Mouse (Mus musculus) midbrain, postnatal 0 days (tissue): ENCODE measurements at regions not wholly inside any gene's neighbourhood (a gene's known extent, or its start where the extent isn't known, plus 50 kb on each side); places are given as distances from the start of the nearest gene placed in this dataset.

Source experiments
- ATAC-seq: fragments of 200-750 bp; cut with Nextera tagmentation; 2 replicates; pipeline ENCODE4 v1.8.0; 2017; ENCODE audit warnings: moderate number of reproducible peaks, mild to moderate bottlenecking, moderate TSS enrichment, moderate library complexity; ENCODE audit not compliant: low FRiP score
- DNase-seq: peaks from one replicate; pipeline ENCODE4 v3.0.0-alpha.2; 2015; ENCODE audit warnings: low spot score
- H3K27ac ChIP-seq: fragments of 300-500 bp; sonication (generic); 2 replicates; pipeline ENCODE4 v1.5.1; 2014; ENCODE audit warnings: low read depth, mild to moderate bottlenecking, low read length, mixed read lengths
- H3K27me3 ChIP-seq: fragments of 300-500 bp; sonication (generic); 2 replicates; pipeline ENCODE4 v1.6.1; 2014; ENCODE audit warnings: low read length, control low read depth, mixed read lengths; ENCODE audit not compliant: insufficient read depth
- H3K36me3 ChIP-seq: fragments of 300-500 bp; sonication (generic); 2 replicates; pipeline ENCODE4 v1.6.1; 2014; ENCODE audit warnings: low read length, control low read depth, mixed read lengths; ENCODE audit not compliant: insufficient read depth
- H3K4me1 ChIP-seq: fragments of 300-500 bp; sonication (generic); 2 replicates; pipeline ENCODE4 v1.6.1; 2014; ENCODE audit warnings: mild to moderate bottlenecking, control low read depth, antibody characterized with exemption, low read length, mixed read lengths; ENCODE audit not compliant: insufficient read depth
- H3K4me2 ChIP-seq: fragments of 300-500 bp; sonication (generic); 2 replicates; pipeline ENCODE4 v1.6.1; 2014; ENCODE audit warnings: low read depth, mild to moderate bottlenecking, low read length, mixed read lengths; ENCODE audit not compliant: poor library complexity, severe bottlenecking
- H3K4me3 ChIP-seq: fragments of 300-500 bp; sonication (generic); 2 replicates; pipeline ENCODE4 v1.5.1; 2014; ENCODE audit warnings: low read depth, mild to moderate bottlenecking, low read length, moderate library complexity
- H3K9ac ChIP-seq: fragments of 300-500 bp; sonication (generic); replicated peaks from 2 replicates; pipeline ENCODE4 v1.6.1; 2014; ENCODE audit warnings: mild to moderate bottlenecking, low read length, moderate library complexity, mixed read lengths; ENCODE audit not compliant: poor library complexity, severe bottlenecking
- H3K9me3 ChIP-seq: fragments of 300-500 bp; sonication (generic); 2 replicates; pipeline ENCODE4 v1.6.1; 2016; ENCODE audit warnings: low read length, control low read depth
- CTCF ChIP-seq: IDR thresholded peaks from 2 replicates; pipeline ENCODE4 v1.5.1; 2016; ENCODE audit warnings: antibody characterized with exemption, mild to moderate bottlenecking
- WGBS: fragments of 180-500 bp; shearing (Covaris S2); extraction: QIAGEN DNeasy Blood & Tissue Kit; methylation state at CpG from one replicate; pipeline ENCODE4 v1.1.7; 2014; 5-methylcytosine and 5-hydroxymethylcytosine counted together

- Histone ChIP-seq H3K4me1 (no peaks in the 10 kb centered on the region), H3K9me3 (no peaks in the 10 kb centered on the region), H3K4me2 (no peak overlapping the region), H3K27ac (no peak overlapping the region), H3K36me3 (no peaks in the 10 kb centered on the region), H3K4me3 (no peak overlapping the region), H3K9ac (no peak overlapping the region), H3K27me3 (no peaks in the 10 kb centered on the region)
- no peak for TF ChIP-seq CTCF
- 77% methylated on average over 3 of the region's 3 CpGs for WGBS
- ATAC-seq (no peak), DNase-seq (no peak)
Observed at GRCm38 (mm10) chr4:75130757-75131156, 147.3 kb downstream of the Dmac1 start.

- 73% methylated on average over 1 of the region's 1 CpGs for WGBS
- ATAC-seq, result no peak
- Histone ChIP-seq H3K36me3 (no peaks in the 10 kb centered on the region), H3K4me3 (no peak overlapping the region), H3K4me1 (no peaks in the 10 kb centered on the region), H3K4me2 (no peak overlapping the region), H3K27ac (no peak overlapping the region), H3K9me3 (no peaks in the 10 kb centered on the region), H3K9ac (no peak overlapping the region), H3K27me3 (no peaks in the 10 kb centered on the region)
- DNase-seq, result no peak
- no peak for TF ChIP-seq CTCF
Observed at GRCm38 (mm10) chr4:75115887-75116286, 162.2 kb downstream of the Dmac1 start.

GRCm38 (mm10) chr4:75115346-75115745 lies 162.8 kb downstream of the Dmac1 start:
- ATAC-seq (no peak), DNase-seq (no peak)
- no peak overlapping the region for H3K4me2 ChIP-seq
- no peaks in the 10 kb centered on the region for H3K9me3 ChIP-seq
- H3K4me1 ChIP-seq, result no peaks in the 10 kb centered on the region
- no peak overlapping the region for H3K27ac ChIP-seq
- H3K27me3 ChIP-seq, result no peaks in the 10 kb centered on the region
- no peak overlapping the region for H3K4me3 ChIP-seq
- no peak for TF ChIP-seq CTCF
- no peak overlapping the region for H3K9ac ChIP-seq
- no peaks in the 10 kb centered on the region for H3K36me3 ChIP-seq
- 42% methylated on average over 3 of the region's 3 CpGs for WGBS

- Histone ChIP-seq H3K36me3 (no peaks in the 10 kb centered on the region), H3K27ac (no peak overlapping the region), H3K4me2 (no peak overlapping the region), H3K9ac (no peak overlapping the region), H3K27me3 (no peaks in the 10 kb centered on the region), H3K4me3 (no peak overlapping the region), H3K4me1 (no peaks in the 10 kb centered on the region), H3K9me3 (no peaks in the 10 kb centered on the region)
- WGBS, result 59% methylated on average over 1 of the region's 1 CpGs
- ATAC-seq (no peak), DNase-seq (no peak)
- TF ChIP-seq CTCF, result no peak
Observed at GRCm38 (mm10) chr4:75065782-75066181, 212.3 kb downstream of the Dmac1 start.

- peak; percentile 53 for DNase-seq
- H3K9ac ChIP-seq, result no peak overlapping the region
- H3K4me1 ChIP-seq, result no peaks in the 10 kb centered on the region
- 75% methylated on average over 2 of the region's 2 CpGs for whole genome bisulfite sequencing
- H3K4me3 ChIP-seq, result no peak overlapping the region
- H3K27me3 ChIP-seq, result no peaks in the 10 kb centered on the region
- TF ChIP-seq CTCF, result peak; percentile 68
- no peak overlapping the region for H3K4me2 ChIP-seq
- no peak overlapping the region for H3K27ac ChIP-seq
- H3K36me3 ChIP-seq, result no peaks in the 10 kb centered on the region
- ATAC-seq, result no peak
- no peaks in the 10 kb centered on the region for H3K9me3 ChIP-seq
Observed at GRCm38 (mm10) chr4:75063275-75063674, 214.8 kb downstream of the Dmac1 start.

GRCm38 (mm10) chr4:75043510-75043909 lies 234.6 kb downstream of the Dmac1 start:
- Histone ChIP-seq H3K9me3 (no peaks in the 10 kb centered on the region), H3K4me2 (no peak overlapping the region), H3K9ac (no peak overlapping the region), H3K4me3 (no peak overlapping the region), H3K27ac (no peak overlapping the region), H3K4me1 (no peaks in the 10 kb centered on the region), H3K36me3 (no peaks in the 10 kb centered on the region), H3K27me3 (no peaks in the 10 kb centered on the region)
- 88% methylated on average over 1 of the region's 1 CpGs for WGBS
- no peak for TF ChIP-seq CTCF
- ATAC-seq (no peak), DNase-seq (no peak)
